Mouse (Mus musculus) adrenal gland, adult 10 weeks (tissue): ENCODE results near the gene Kat2a. TPM values are rescaled to one million over a fixed set of nuclear protein-coding genes. Genes with fewer than 3 reads are reported as not detected.

Experiments
- polyA plus RNA-seq: library from polyadenylated mRNA; stranded (reverse); fragments of 350-450 nt; fragmentation: Illumina TruSeq; extraction: RNeasy Lipid Tissue Mini Kit (QIAGEN cat#74804); gene quantifications from one replicate; pipeline ENCODE4 v1.2.3, GENCODE M21; 2014; ENCODE audit warnings: low read depth, low replicate concordance

Kat2a gene
- 3.3 TPM for polyA plus RNA-seq

GRCm38 (mm10) chr11:100711783-100712615 is at the start of gene Kat2a:
TSS of gene Kat2a (minus strand) at chr11:100712465.

GRCm38 (mm10) chr11:100759611-100760233 is 47.5 kb upstream of the Kat2a start, which contains the start of gene Kcnh4:
TSS of gene Kcnh4 (minus strand) at chr11:100759942.

GRCm38 (mm10) chr11:100738066-100738604 is 25.9 kb upstream of the Kat2a start, which contains the start of gene Rab5c:
TSS of gene Rab5c (minus strand) at chr11:100738215.

GRCm38 (mm10) chr11:100713735-100714533 is 1.7 kb upstream of the Kat2a start, which contains the start of gene Hspb9:
TSS of gene Hspb9 (plus strand) at chr11:100713850.

GRCm38 (mm10) chr11:100703851-100704531 is 8.3 kb downstream of the Kat2a start, which contains the start of gene Dhx58:
TSS of gene Dhx58 (minus strand) at chr11:100704271.

GRCm38 (mm10) chr11:100692164-100692616 is 20.1 kb downstream of the Kat2a start, which contains the start of gene Zfp385c:
TSS of gene Zfp385c (minus strand) at chr11:100692455.

Other genes starting within 250 kb of the Kat2a start
- 33.4 TPM for gene Klhl11, start 239.7 kb downstream of the Kat2a start, polyA plus RNA-seq
- gene Acly, start 184.5 kb downstream of the Kat2a start, polyA plus RNA-seq = 787 TPM
- gene Ttc25, start 166.9 kb downstream of the Kat2a start, polyA plus RNA-seq = 0.64 TPM
- gene Cnp, start 137.6 kb downstream of the Kat2a start, polyA plus RNA-seq = 9.6 TPM
- gene Nkiras2, start 93.2 kb downstream of the Kat2a start, polyA plus RNA-seq = 2.7 TPM
- gene Dnajc7, start 92.3 kb downstream of the Kat2a start, polyA plus RNA-seq = 169 TPM
- gene Zfp385c, start 20.0 kb downstream of the Kat2a start, polyA plus RNA-seq = not detected
- 7.8 TPM for gene Dhx58, start 8.2 kb downstream of the Kat2a start, polyA plus RNA-seq
- gene Hspb9, start 1.4 kb upstream of the Kat2a start, polyA plus RNA-seq = not detected
- gene Rab5c, start 25.8 kb upstream of the Kat2a start, polyA plus RNA-seq = 51.3 TPM
- not detected for gene Kcnh4, start 47.5 kb upstream of the Kat2a start, polyA plus RNA-seq
- gene Hcrt, start 50.5 kb upstream of the Kat2a start, polyA plus RNA-seq = not detected
- 4.3 TPM for gene Ghdc, start 58.5 kb upstream of the Kat2a start, polyA plus RNA-seq
- 11.6 TPM for gene Stat5b, start 138.3 kb upstream of the Kat2a start, polyA plus RNA-seq
- 5.2 TPM for gene Stat5a, start 146.9 kb upstream of the Kat2a start, polyA plus RNA-seq
- gene Stat3, start 227.1 kb upstream of the Kat2a start, polyA plus RNA-seq = 18.6 TPM